Mouse (Mus musculus): ENCODE results near the gene Ppbp.

Gene Ppbp

DNA sequence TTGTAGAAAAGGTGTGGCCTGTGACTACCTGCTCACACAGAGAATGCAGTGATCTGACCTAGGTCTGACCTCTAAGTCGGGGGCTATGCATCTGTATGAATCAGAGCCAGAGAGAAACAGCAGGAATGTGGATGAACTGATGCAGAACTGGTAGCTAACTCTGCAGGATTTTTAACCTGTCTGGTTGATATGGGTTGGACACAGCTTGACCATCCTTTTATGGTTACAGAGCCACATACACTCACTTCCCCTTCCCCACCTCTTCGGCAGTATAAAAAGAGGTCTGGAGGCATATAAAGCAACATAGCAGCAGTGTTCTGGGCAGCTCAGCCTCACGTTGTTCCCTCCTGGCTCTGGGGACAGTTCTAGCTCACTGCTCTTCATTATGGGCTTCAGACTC lies at the start of gene Ppbp:
Gene Ppbp, plus strand, starts transcription at position 301 of the 400 bp plus-strand sequence.
- DNase-seq: no peak

DNA sequence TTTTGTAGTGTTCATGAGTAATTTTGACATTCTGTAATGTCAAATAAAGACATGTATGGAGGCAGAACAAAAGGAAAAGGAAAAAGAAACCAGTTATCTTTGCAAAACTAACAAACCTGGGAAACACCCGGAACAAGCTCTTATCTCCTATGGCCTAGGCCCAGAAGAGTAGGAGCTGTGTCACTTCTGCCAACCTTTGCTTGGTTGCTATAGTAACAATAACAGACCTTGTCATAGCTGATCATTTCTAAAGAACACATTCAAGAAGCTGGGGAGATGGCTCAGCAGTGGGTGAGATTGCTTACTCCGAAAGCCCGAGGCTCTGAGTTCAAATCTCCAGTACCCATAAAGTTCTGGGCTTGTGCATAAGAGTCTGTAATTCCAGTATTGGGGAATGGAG lies 45.7 kb upstream of the Ppbp start:
- DNase-seq: no peak

DNA sequence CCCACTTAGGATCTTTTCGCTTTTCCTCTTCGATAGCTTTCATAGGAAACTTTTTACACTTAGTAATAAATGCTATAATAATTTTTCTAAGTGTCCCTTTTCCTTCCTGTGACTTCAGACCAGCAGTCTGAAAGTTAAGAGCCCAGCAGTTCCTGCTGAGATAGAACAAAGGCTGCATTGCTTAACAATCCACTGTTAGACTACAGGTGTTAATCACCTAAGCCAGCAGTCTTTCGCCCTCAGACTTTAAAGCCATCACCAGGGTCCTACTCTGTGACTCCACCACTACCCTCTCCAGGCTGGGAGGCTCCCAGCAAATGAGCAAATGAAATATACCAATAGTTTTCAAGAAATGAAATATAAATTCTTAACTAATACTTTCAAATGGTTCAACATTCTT lies 40.1 kb upstream of the Ppbp start:
- DNase-seq: no peak

DNA sequence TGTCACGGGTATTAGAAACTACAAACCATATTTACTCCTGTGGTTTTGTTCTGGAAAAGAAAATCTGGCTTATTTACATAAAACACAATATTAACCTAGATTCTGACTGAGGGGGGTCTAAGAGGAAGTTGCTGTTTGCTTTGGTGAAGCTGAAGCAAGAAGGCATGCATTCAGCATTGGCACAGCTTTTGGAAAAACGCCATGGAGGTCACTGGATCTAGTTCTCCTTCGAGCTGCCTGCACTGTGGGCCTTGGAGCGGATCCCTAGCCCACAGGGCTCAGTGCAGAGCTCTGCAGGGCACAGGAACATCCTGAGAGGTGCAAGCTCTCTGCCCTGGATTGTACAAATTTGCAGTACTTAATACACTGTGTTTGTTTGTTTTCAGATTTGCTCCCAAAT lies 36.8 kb upstream of the Ppbp start:
- DNase-seq: peak; percentile 25 to 36

DNA sequence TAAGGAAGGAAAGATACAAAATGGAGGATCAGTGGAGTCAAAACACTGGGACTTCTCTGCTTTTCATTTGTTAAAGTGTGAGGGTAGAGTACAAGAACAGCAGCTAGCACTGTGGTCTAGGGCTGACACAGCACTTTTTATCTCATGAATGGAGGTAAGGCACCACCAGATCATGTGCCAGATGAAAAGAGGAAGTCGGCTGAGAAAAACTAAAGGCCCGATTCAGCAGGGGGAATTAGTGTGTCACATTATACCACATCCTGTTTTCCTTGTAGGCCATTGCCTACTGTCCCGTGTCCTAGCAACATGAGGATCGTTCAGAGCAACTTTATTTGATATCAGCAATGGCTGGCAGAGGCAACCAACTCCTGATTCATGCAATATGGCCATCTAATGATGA lies 26.3 kb upstream of the Ppbp start:
- no peak for DNase-seq

DNA sequence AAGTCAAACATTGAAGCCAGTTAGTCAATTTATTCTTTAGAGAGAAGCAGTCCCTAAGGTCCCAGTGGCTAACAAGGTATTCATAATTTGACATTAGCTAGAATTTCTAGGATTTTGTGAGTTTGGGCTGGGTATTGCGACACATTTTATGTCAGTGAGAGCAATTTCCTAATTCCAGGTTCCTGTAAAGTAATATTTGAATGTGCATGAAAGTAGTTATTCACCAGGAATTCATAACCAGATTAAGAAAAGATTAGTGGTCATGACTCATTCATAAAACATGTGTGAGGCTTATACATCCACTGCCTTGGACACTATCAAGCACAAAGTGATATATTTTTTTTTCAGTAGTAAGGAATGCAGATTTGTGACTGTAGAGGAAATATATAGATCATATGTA lies 14.4 kb upstream of the Ppbp start:
- DNase-seq: no peak

DNA sequence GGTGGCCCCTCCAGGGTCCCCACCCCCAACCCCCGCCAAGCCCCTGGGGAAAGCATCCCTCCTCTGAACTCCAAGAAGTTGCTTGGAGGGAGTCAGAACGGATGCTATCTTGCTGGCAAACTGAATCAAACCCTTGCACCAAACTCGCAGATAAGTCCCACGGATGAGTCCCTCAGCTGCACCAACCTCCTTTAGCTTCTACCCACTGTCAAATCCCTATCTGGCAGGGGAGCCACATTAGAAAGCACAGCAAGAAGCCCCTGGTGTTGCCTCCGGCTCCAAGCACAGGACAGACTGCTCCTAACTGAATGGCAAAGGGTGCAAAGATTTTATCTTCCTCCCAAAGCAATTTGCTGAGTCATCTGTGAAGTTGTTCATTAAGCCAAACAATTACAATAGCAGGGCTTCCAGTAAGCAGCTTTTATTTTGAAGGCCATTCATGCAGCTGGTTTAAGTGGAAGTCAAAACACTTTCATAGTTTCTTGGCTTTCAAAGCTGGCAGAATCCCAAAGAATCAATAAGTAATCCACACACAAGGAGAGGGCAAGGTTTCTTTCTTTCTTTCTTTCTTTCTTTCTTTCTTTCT lies 10.2 kb upstream of the Ppbp start:
- DNase-seq: peak; percentile 11 to 39

DNA sequence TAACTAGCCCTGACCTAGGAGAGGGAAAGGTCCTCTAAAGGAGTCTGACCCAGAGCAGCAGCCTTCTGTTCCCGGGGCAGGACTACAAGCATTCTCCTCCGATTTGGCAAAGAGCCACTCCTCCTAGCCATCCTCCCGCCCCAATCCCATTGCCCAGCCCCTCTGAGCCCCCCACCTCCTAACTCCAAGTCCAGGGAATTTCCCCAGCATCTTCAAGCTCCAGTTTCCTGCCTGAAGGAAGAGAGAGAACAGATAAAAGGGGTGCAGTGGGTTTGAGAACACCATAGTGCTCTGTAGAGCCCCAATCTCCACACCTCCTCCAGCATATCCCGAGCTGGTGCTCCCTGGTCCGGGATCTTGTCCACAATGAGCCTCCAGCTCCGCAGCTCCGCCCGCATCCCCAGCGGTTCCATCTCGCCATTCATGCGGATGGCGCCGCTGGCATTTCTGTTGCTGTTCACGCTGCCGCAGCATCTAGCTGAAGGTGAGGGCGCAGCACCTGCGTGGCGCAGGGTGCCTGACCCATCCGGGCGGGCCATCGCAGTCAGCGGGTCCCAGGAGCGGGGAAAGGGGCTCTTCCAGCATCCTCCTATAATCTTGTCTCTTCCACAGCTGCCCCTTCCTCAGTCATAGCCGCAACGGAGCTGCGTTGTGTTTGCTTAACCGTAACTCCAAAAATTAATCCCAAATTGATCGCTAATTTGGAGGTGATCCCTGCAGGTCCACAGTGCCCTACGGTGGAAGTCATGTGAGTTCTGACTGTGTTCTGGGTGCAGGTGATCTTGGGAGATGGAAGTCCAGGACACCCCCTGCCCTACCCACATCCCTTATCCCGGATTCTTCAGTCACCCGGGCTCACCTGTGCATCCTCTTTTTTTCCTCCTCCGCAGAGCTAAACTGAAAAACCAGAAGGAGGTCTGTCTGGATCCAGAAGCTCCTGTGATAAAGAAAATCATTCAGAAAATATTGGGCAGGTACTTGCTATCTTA lies 8.9 kb upstream of the Ppbp start, which contains the start of gene Cxcl5:
Gene Cxcl5, plus strand, starts transcription at position 284 of the 989 bp plus-strand sequence.
- DNase-seq: peak; percentile 20 to 36

DNA sequence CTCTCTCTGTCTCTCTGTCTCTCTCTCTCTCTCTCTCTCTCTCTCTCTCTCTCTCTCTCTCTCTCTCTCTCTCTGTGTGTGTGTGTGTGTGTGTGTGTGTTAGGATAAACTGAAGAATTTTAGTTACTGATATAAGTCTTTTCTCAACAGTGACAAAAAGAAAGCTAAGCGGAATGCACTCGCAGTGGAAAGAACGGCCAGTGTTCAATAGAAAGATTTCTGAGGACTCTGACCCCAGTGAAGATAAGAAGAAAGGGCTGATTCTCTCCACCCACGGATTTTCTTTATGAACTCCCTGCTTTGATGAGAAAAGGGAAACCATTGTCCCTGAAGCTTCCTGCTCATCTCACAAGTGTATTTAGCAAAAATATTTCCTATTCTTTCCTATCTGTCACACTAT lies 8.0 kb upstream of the Ppbp start:
- DNase-seq: no peak

DNA sequence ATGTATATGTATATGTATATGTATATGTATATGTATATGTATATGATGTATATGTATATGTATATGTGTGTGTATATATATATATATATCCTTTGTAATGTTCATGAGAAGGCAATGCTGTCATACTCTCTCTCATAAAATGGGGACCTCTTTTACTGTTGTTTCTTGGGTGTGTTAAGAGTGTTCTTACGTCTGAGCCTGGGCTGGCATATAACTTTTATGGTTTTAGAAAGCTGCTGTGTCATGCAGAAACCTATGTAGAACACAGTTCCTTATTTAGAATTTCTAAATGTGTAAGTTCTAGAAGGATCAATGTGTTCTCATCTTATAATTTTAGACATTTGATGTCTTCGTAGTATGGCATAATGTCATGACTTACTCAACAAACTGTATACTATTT lies 7.5 kb upstream of the Ppbp start:
- no peak for DNase-seq

DNA sequence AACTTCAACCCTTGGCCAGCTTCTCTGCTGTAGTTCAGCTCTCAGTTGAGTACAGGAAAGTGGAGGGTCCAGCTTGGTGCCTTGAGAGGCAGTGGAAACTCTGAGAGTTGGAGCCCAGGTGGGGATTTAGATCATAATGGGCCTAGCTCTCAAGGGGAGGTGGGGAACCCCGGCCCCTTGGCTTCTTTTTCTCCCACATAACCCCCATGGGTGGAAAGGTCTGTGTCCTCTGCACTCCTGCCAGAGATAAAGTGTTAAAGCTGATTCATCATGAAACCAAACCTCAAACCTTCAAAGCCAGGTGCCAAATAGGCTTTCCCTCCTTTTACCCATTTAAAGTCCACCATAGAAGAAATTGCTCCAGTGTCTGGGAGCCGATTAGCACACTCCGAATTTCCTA lies 6.5 kb upstream of the Ppbp start:
- no peak for DNase-seq

DNA sequence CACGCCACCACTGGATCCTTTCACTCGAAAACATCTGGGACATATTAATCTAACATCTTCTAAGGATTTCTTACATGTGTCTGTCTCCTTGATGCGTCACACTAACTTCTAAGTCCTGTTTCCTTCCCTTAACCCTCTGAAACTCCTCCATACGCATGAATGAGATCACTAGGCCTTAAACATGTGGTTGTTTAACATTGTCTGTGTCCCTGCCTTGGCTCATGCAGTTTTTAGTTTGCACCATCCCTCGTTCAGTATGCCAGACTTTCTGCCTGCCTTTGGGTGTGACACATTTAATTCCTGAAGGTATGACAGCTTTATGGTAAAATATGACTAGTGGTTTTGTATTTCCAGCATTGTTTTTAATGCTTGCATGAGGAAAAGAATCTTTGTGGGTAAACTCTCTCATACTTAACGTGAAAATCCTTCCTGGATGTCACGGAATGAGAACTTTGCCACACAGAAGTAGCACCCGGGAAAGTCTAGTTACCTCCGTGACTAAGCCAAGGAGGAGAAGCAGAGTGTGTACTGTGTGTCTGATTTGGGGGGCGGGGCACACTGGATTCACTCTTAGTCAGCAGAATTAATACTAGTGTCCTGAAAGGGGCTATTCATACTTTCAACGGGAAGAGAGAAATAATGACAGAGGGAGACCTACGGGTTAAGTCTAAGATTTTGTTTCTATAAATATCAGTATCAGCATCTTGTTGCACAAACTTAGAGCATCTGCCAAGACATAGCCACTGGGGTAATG lies 4.2 kb upstream of the Ppbp start:
- no peak for DNase-seq

DNA sequence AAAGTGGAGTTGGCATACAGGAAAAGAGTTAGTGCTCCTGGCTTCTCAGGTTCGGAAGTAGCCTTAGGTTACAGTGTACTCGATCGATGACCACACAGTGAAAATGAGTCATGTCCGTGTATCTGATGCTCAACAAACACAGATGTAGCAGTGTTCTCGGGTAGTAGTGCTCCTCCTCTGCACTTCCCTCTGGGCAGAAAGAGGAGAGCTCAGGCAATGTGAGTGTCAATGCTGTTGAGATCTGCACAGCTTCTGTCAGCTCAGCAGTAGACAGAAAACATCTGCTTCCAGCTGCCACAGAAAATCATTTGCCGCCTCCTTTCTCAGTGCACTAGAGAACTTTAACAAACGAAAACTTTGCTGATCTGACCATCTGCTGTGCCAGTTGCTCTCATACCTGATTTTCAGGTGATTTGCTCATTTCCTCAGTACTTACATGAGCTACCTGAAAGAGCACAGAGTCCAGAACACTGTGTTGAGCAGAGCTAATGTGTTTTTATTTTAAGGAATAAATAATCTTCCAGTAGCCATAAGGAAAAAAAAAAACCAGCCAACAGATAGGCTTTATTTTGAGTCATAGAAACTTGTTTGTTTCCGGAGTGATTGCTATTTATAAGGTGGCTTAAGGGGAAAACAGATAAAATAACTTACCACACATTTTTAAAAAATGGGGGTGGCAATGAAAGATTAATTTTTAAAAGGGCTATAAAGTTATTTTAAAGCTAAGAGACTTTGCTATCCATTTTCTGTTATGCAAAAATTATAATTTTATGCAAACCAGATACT lies 2.3 kb upstream of the Ppbp start:
- no peak for DNase-seq

DNA sequence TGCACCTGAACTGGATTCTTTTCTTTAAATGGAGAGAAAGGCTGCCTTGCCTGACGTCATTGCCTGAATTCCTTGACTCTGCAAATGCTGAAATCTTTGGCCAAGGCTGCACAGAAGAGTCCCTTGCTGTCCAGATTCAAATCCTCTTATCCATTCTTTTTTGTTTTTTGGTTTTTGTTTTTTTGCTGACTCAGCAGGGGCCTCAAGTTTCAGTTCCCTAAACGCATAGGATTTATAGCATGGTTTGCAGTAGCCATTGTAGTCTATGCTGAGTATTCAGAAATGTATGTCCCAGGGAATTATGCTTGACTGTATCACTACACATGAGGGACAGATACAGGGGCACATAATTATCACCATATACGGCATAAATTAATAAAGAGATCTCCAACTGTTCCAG lies 3.1 kb downstream of the Ppbp start:
- no peak for DNase-seq

DNA sequence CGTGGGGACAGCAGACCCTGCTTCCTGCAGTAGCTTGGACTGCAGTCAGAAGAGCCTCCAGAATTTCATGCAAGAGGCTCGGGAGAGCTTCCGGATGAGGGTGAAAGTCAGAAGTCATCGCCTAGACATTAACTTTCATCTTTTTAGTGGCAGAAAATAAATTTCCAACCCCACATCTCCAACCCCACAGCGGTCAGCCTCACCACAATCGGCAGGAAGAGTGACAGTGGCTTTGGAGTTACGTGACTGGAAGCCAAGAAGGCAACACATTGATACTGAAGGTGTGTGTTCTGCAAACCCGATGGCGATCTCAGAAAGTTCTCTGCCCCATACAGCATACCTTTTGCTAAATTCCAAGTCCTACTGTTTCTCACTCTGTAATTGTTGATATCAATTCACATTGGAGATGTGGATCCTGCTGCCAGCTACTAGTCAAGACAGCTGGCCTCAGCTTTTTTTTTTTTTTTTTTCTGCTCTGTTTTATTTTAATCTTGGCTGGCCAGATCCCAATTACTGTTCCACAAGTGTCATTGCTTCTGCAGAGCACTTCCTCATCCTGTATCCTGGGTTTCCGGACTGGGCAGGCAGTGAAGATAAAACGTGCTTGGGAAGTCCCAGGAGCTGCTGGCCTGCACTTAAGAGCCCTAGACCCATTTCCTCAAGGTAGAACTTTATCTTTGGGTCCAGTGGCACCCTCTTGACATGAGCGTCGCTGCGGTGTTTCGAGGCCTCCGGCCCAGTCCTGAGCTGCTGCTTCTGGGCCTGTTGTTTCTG lies 3.7 kb downstream of the Ppbp start, which contains the start of gene Pf4:
Gene Pf4, plus strand, starts transcription at position 556 of the 774 bp plus-strand sequence.
- DNase-seq: peak; percentile 56 to 77

DNA sequence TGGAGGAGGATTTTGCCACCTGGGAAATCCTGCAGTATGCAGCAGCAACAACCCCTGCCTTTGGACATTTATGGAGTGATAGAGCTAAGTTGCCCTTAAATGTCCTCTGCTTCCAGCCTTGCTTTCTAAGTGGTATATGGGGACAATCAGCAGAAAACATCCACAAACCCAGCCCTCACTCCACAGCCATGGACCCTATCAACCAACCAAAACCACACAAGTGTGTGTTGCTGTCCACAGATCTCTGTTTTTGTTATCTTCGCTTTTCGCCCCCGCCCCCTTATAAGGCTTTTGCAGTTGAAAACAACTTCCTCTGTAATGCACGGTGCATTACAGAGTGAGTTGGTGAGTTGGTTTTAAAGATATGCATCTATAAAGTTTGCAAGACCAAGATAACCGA lies 7.2 kb downstream of the Ppbp start:
- DNase-seq: no peak

DNA sequence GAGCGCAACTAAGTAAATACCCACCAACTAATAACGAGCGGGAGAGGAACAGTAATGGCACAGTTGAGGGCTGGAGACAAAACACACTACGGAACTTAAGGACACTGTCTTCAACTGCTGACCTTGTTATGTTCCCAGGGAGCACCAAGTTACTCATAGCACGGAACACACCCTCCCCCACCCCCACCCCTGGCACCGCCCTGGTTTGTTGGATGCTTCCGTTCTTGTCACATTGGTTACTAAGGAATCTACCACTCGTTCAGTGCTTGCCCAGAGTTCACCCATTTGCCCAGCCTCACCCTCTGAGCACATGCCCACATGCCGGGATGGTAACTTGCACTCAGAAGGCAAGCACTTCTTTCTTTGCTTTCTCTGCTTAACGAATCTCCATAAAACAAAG lies 9.3 kb downstream of the Ppbp start:
- DNase-seq: no peak

DNA sequence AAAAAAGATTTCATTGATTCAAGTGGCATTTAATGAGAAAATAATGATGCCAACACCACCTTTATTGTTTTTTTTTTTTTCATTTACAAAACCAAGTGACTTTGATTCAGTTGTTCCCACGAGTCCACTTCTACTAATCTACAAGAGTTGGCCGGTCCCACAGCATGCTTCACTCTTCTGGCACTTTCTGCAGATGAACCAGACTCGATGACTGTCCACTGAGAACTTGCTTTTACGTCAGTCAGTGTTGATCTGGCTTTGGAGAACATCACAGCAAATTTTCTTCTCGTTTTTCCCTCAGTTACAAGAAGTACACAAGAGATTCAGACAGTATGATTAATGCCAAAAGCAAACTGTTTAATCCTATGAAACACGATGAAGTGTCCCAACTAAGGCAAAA lies 10.5 kb downstream of the Ppbp start:
- no peak for DNase-seq

DNA sequence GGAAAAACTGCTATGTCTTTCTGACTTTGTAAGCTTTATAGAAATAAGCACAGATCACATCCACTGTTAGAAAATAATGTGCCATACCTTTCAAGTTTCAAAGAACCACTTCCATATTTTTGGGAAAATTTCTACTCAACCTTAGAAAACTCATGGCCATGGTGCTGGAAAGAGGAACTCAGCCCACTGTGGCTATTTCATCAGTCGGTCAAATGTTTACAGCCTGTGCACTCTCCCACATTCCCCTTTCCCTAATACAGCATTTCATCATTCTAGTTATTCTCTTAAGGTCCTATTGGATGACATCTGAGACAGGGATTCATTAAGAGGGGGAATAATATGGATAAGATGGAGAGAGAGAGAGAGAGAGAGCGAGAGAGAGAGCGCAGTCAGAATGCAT lies 15.4 kb downstream of the Ppbp start:
- no peak for DNase-seq

DNA sequence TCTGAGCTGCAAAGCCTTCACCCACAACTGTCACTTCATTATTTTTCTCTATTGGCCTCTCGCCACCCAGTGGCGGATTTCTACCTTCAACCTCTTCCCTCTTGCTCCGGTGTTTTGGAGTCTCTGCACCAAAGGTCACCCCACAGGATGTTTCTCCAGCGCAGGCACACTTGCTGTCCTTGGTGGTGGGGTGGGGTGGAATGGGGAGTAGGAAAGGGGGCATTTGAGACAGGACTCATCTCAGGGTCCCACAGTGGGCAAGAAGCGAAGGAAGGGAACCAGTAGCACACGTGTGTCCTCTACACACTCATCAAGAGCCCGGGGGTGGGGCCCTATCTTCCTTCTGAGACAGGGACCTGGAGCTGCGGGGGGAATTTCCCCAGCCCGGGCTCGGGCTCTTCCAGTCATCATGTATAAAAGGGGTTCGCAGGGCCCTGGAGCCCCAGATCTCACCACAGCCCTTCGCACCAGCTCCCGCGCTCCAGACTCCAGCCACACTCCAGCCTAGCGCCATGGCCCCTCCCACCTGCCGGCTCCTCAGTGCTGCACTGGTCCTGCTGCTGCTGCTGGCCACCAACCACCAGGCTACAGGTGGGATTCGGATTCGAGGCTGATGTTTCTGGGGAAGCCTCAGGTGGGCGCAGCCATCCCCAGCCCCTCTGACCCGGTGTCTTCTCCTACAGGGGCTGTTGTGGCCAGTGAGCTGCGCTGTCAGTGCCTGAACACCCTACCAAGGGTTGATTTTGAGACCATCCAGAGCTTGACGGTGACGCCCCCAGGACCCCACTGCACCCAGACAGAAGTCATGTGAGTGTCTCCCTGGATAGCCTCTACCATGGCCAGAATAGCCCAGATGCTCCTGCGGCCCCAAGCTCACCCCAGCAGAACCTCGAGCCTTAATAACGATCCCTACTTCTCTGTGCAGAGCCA lies 17.6 kb downstream of the Ppbp start, which contains the start of gene Cxcl3:
Gene Cxcl3, plus strand, starts transcription at position 445 of the 930 bp plus-strand sequence.
- peak; percentile 69 for DNase-seq

DNA sequence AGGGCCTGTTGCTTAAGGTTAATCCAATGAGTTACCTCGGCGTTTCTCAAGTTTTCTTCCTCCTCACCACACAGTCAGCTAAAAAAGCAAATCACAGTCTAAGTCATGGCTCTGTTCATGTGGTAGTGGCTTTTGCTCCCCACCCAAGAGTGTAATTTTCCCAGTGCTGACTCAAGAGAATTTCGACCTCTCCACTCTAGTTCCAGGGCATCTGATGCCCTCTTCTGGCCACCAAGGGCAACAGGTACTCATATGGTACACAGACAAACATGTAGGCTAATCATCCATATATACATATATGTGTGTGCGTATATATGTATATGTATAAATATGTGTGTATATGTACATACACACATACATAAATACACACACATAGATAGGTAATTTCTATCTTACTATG lies 19.8 kb downstream of the Ppbp start:
- no peak for DNase-seq

Data from kidney, postnatal 25 days (tissue).